Mouse (Mus musculus) kidney, embryonic 14.5 days (tissue): ENCODE data around the gene Pecr. TPM values are rescaled to one million over a fixed set of nuclear protein-coding genes. Genes with fewer than 3 reads are reported as not detected.

ENCODE experiments used
- ATAC-seq: fragments of 200-750 bp; cut with Nextera tagmentation; 2 replicates; pipeline ENCODE4 v1.8.0; 2017; ENCODE audit warnings: moderate number of reproducible peaks, mild to moderate bottlenecking, moderate TSS enrichment, moderate library complexity; ENCODE audit not compliant: low FRiP score, low TSS enrichment
- H3K27ac ChIP-seq: fragments of 300-500 bp; sonication (generic); 2 replicates; pipeline ENCODE4 v1.5.1; 2014; ENCODE audit warnings: low read depth, mild to moderate bottlenecking, low read length, moderate library complexity, mixed read lengths
- H3K27me3 ChIP-seq: fragments of 300-500 bp; sonication (generic); 2 replicates; pipeline ENCODE4 v1.6.1; 2014; ENCODE audit warnings: mild to moderate bottlenecking, low read length; ENCODE audit not compliant: control insufficient read depth, insufficient read depth
- H3K36me3 ChIP-seq: fragments of 300-500 bp; sonication (generic); 2 replicates; pipeline ENCODE4 v1.6.1; 2014; ENCODE audit warnings: low read length, mixed read lengths; ENCODE audit not compliant: control insufficient read depth, insufficient read depth
- H3K4me1 ChIP-seq: fragments of 300-500 bp; sonication (generic); 2 replicates; pipeline ENCODE4 v1.6.1; 2014; ENCODE audit warnings: low read length, mixed read lengths; ENCODE audit not compliant: control insufficient read depth, insufficient read depth
- H3K4me2 ChIP-seq: fragments of 300-500 bp; sonication (generic); replicated peaks from 2 replicates; pipeline ENCODE4 v1.6.1; 2014; ENCODE audit warnings: low read depth, mild to moderate bottlenecking, low read length
- H3K4me3 ChIP-seq: fragments of 300-500 bp; sonication (generic); 2 replicates; pipeline ENCODE4 v1.5.1; 2014; ENCODE audit warnings: mild to moderate bottlenecking, low read length
- H3K9ac ChIP-seq: fragments of 300-500 bp; sonication (generic); 2 replicates; pipeline ENCODE4 v1.6.1; 2014; ENCODE audit warnings: low read depth, mild to moderate bottlenecking, low read length, moderate library complexity
- H3K9me3 ChIP-seq: fragments of 300-500 bp; sonication (generic); 2 replicates; pipeline ENCODE4 v1.6.1; 2016; ENCODE audit warnings: low read length; ENCODE audit not compliant: control insufficient read depth
- WGBS: fragments of 180-500 bp; shearing (Covaris S2); extraction: QIAGEN DNeasy Blood & Tissue Kit; methylation state at CpG from one replicate; pipeline ENCODE4 v1.1.7; 2014; 5-methylcytosine and 5-hydroxymethylcytosine counted together
- polyA plus RNA-seq: library from polyadenylated mRNA; unstranded; fragments of >200 nt; fragmentation: Nextera tagmentation; extraction: Ambion mirVana; gene quantifications from 2 replicates; pipeline ENCODE4 v1.2.1, GENCODE M21; 2014

Pecr gene
- polyA plus RNA-seq, 1 experiment from 2014 or later = 46.0 TPM

DNA sequence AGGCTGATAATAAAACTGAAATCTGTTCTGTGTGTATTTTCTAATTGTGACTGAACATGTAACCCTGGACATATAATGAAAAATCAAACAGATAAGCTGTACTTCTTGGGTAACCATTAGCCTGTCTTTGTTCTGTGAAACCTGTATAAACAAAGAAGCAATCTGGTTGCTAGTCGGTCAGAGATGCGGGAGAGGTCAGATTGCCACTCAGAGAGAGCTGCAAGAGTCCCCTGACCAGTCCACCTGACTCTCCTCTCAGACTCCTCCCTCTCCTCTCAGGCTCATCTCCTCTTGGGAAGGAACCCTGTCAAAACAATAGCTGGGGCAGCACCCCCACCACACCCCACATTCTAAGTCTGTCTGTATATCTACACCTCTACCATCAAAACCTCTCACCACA, 65.0 kb downstream of the Pecr start:
- H3K36me3 ChIP-seq = no peaks in the 10 kb centered on the region
- no peak overlapping the region for H3K4me3 ChIP-seq
- H3K27ac ChIP-seq = no peak overlapping the region
- no peak for ATAC-seq
- no peak overlapping the region for H3K4me2 ChIP-seq
- peaks cover 8% of the 10 kb centered on the region; the same call in 1 of the 2 replicates for H3K27me3 ChIP-seq
- no peaks in the 10 kb centered on the region for H3K9me3 ChIP-seq
- H3K4me1 ChIP-seq = no peaks in the 10 kb centered on the region
- no peak overlapping the region for H3K9ac ChIP-seq
- 25% methylated on average over 2 of the region's 2 CpGs for WGBS

DNA sequence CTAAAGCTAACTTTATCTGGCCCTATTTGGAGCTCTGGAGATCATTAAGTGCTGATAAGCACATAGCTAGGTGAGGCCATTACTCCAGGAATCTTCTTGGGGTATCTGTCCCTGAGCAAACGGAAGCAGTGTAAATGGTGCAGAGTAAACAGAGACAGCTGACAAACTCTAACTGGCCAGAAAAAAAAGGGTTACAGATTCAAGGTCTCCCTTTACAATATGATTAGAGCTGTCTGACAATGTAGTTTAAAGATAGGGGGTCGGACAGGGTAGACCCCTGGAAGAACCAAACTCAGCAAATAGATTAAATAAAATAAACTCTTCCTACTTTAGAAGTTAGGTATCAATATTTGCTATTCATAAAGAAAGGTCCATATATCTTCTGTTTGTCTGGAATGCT, 65.5 kb downstream of the Pecr start:
- peaks cover 9% of the 10 kb centered on the region; the same call in 1 of the 2 replicates for H3K27me3 ChIP-seq
- no peaks in the 10 kb centered on the region for H3K4me1 ChIP-seq
- ATAC-seq = no peak
- no peak overlapping the region for H3K4me3 ChIP-seq
- no peak overlapping the region for H3K9ac ChIP-seq
- no peaks in the 10 kb centered on the region for H3K9me3 ChIP-seq
- no peak overlapping the region for H3K4me2 ChIP-seq
- H3K27ac ChIP-seq = no peak overlapping the region
- 73% methylated on average over 2 of the region's 2 CpGs for WGBS
- no peaks in the 10 kb centered on the region for H3K36me3 ChIP-seq

DNA sequence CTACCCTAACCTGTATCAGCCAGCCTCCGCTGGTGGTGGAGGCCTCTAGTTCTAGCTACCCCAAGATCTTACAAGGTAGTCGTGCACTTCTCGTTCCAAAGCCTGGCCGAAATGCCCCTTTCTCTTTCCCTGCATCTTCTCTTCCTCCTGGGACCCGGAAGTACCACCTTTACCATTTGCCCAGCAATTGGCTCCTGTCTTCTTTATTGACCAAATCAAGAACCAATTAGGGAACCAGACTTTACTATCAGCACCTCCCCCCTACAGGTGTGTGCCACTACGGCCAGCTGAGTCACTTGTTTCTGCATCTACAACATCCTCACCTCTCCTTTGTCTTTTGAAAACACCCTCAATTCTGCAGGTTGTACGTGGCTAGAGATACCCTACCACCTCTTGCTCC, 67.4 kb downstream of the Pecr start:
- no peak overlapping the region for H3K4me2 ChIP-seq
- 80% methylated on average over 7 of the region's 7 CpGs for WGBS
- H3K9ac ChIP-seq = no peak overlapping the region
- ATAC-seq = no peak
- H3K4me1 ChIP-seq = no peaks in the 10 kb centered on the region; the same call in 1 of the 2 replicates
- no peaks in the 10 kb centered on the region for H3K36me3 ChIP-seq
- no peak overlapping the region for H3K27ac ChIP-seq
- H3K4me3 ChIP-seq = no peak overlapping the region
- 0 out of 2 replicates have a peak, but pooled peaks cover 4% of the 10 kb centered on the region for H3K27me3 ChIP-seq
- no peaks in the 10 kb centered on the region for H3K9me3 ChIP-seq

DNA sequence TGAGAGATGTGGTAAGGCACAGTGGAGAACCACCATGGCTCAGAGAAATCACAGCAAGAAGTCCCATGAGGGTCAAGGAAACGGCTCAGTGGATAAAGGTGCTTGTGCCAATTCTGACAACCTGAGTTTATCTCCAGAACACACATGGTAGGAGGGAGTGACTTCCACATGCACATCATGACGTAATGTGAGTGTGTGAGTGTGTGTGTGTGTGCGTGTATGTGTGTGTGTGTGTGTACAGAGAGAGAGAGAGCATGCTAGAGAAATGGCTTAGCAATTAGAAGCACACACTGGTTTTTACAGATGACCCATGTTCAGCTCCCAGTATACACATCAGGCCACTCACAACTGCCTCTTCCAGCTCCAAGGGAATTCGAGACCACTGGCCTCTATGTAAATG, 68.9 kb downstream of the Pecr start:
- H3K9me3 ChIP-seq = no peaks in the 10 kb centered on the region
- H3K36me3 ChIP-seq = no peaks in the 10 kb centered on the region
- H3K27me3 ChIP-seq = peaks cover 4% of the 10 kb centered on the region; the same call in 1 of the 2 replicates
- no peak overlapping the region for H3K27ac ChIP-seq
- H3K4me3 ChIP-seq = no peak overlapping the region
- no peak for ATAC-seq
- H3K4me2 ChIP-seq = no peak overlapping the region
- no peaks in the 10 kb centered on the region; the same call in 1 of the 2 replicates for H3K4me1 ChIP-seq
- no peak overlapping the region for H3K9ac ChIP-seq
- WGBS = 74% methylated on average over 4 of the region's 4 CpGs

DNA sequence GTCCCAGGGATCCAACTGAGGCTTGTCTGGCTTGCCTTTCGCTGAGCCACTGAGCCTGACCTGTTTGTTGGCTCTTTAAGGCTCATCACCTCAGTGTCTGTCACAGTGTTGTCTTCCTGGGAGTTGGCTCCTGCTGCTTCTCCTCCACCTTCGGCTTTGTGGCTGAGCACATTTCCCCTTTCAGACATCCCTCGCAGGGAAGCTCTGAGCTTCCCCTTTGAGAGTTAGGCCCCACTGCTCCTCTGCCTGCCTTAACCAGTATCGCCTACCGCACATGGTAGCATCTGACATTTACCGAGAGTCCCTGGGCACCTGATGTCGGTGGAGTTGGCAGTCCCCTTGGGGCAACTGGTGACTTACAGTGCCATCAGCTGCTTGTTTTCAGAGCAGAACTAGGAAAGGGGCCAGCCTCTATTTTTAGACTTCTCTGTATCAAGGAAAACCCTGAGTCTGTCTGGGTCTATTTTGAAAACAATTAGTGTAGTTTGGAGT, 69.6 kb downstream of the Pecr start:
- WGBS = 69% methylated on average over 7 of the region's 7 CpGs
- no peaks in the 10 kb centered on the region for H3K9me3 ChIP-seq
- H3K4me3 ChIP-seq = no peak overlapping the region
- H3K36me3 ChIP-seq = no peaks in the 10 kb centered on the region
- H3K27ac ChIP-seq = no peak overlapping the region
- H3K4me2 ChIP-seq = no peak overlapping the region
- H3K4me1 ChIP-seq = no peaks in the 10 kb centered on the region; the same call in 1 of the 2 replicates
- no peak for ATAC-seq
- H3K9ac ChIP-seq = no peak overlapping the region
- H3K27me3 ChIP-seq = peaks cover 4% of the 10 kb centered on the region; the same call in 1 of the 2 replicates

DNA sequence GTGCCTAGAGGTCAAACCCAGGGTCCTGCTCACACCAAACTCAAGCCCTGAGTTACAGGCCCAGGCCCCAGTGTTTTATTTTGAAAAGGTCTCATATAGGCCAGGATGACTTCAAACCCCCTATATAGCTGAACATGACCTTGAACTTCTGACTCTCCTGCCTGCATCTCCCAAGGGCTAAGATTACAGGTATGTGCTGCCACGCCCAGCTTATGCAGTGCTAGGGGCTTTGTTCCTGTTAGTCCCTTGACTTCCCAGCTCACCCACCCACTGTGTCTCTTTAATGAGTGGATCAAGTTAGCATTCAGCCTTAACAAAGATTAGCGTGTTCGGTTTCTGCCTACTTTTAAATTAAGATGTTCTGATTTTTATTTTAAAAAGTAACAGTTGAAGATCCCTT, 70.2 kb downstream of the Pecr start:
- Histone ChIP-seq H3K4me3 (no peak overlapping the region), H3K9me3 (no peaks in the 10 kb centered on the region), H3K36me3 (no peaks in the 10 kb centered on the region), H3K27me3 (peaks cover 4% of the 10 kb centered on the region; the same call in 1 of the 2 replicates), H3K9ac (no peak overlapping the region), H3K4me2 (no peak overlapping the region), H3K4me1 (no peaks in the 10 kb centered on the region; the same call in 1 of the 2 replicates), H3K27ac (no peak overlapping the region)
- WGBS = 93% methylated on average over 3 of the region's 3 CpGs
- ATAC-seq = no peak

DNA sequence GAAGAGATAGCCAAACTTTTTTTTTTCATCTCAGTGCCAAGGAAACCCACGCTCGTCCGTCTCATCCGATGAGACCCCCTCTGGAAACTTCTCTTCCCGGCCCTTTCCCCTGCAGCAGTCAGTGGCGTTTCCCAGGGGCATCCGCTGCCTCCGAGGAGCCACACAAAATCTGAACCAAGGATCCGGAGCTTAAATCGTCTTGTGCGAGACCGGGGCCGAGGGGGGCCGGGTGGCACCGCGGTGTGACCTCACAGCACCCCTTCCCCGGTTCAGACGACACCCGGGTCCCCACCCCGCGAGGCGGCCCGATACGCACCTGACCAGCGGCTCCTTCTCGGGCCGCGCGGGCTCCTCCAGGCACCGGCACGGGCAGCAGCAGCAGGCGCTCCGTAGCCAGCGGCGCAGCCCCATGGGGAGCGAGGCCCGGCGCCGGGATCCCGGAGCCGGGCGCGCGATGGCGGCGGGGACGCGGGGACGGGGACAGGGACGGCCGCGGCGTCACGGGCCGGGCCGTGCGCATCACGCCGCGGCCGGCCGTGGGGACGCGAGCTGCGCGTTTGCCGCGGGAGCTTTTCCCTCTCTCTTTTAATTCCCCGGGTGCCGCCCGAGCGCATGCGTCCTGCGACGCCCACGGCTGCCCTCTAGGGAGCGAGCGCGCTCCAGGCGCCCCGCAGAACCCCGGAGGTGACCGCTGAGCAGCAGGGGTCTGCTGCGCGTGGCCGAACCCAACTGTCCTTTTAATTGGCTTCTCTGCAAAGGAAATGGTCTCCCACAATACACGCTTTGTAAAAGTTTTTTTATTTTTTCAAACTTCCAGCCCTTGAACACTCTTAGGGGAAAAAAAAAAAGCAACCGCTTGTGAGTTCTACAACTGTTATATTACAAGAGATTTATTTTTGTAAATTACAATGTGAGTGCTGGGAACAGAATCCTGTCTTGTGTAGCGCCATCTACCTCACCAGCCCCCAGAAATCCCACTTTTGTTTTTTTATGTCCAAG, 72.1 kb downstream of the Pecr start, which contains the start of gene Mreg:
Gene Mreg (minus strand): TSS at position 607 of the 999 bp plus-strand sequence.
- Histone ChIP-seq H3K9me3 (no peaks in the 10 kb centered on the region), H3K27ac (no peak within 1 kb of the TSS)
- under 1% methylated on average over 63 of the region's 89 CpGs for WGBS

DNA sequence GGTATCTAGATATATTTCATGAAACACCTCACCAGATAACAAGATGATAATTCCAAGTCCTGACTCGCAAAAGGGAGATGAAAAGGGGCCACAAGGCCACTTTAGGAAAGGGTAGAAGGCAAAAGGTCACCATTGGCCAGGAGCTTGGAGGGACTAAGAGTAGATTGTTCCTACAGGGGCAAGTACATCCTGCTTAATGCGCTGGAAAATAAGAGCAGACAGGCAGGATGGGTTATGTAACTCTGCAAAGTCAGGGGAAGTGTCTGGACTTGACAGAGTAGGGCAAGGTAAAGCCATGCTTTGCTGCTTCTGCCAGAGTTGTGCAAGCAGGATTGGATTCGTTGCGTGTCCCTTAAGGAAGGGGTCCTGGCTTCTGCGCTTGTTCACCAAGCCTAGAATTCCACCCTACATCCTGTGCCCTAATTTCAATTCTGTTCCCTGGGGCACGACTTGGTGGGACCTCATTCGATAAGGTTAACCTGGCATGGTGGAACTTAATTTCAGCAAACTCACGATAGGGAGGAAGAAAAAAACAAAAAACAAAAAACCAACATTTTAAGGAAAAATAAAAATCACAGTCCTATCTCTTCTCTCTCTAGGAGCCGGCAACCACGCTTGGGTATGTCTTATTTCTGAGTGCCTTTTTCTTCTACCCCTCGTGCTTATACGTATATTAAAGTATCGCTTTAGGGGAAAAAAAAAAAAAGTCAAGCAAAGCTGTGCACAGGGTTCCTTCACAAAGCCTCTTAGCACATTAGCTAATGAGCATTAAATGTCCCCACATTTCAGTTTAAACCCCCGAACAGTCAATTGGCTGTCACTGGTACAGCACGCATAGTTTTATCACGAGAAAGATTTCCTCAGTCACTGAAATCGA, 73.1 kb downstream of the Pecr start:
- Histone ChIP-seq H3K36me3 (no peaks in the 10 kb centered on the region), H3K4me3 (peak overlapping the region; percentile 75), H3K9me3 (no peaks in the 10 kb centered on the region), H3K27me3 (peaks cover 4% of the 10 kb centered on the region; the same call in 1 of the 2 replicates), H3K4me2 (peak overlapping the region; percentile 99), H3K9ac (peak overlapping the region; percentile 77; the same call in 1 of the 2 replicates), H3K27ac (no peak overlapping the region), H3K4me1 (no peaks in the 10 kb centered on the region; the same call in 1 of the 2 replicates)
- 20% methylated on average over 17 of the region's 17 CpGs for WGBS
- no peak for ATAC-seq

More for the DNA sequence above, 72.1 kb downstream of the Pecr start, which contains the start of gene Mreg:
- no peaks in the 10 kb centered on the region; the same call in 1 of the 2 replicates for H3K4me1 ChIP-seq
- peak within 1 kb of the TSS; percentile 99 for H3K4me2 ChIP-seq
- peak; percentile 91 for ATAC-seq
- no peaks in the 10 kb centered on the region for H3K36me3 ChIP-seq
- peak within 1 kb of the TSS; percentile 75 for H3K4me3 ChIP-seq
- H3K27me3 ChIP-seq = peaks cover 4% of the 10 kb centered on the region; the same call in 1 of the 2 replicates
- H3K9ac ChIP-seq = peak within 1 kb of the TSS; percentile 77
